Mouse (Mus musculus) thymus, adult 2 months (tissue): ENCODE measurements at regions not wholly inside any gene's neighbourhood (a gene's known extent, or its start where the extent isn't known, plus 50 kb on each side); places are given as distances from the start of the nearest gene placed in this dataset.

Experiments used
- CTCF ChIP-seq: fragments of 200-500 bp; IDR thresholded peaks from 2 replicates; pipeline ENCODE4 v1.5.1; 2012; ENCODE audit warnings: mild to moderate bottlenecking, control low read depth, low read length, moderate library complexity, borderline replicate concordance; ENCODE audit not compliant: control insufficient read depth, poor library complexity, insufficient read depth; ENCODE audit errors: extremely low read depth
- POLR2A ChIP-seq: fragments of 200-500 bp; IDR thresholded peaks from 2 replicates; pipeline ENCODE4 v1.6.1; 2012; ENCODE audit warnings: mild to moderate bottlenecking, low read length, control low read depth, moderate library complexity; ENCODE audit not compliant: control insufficient read depth, poor library complexity, insufficient read depth; ENCODE audit errors: extremely low read depth

DNA sequence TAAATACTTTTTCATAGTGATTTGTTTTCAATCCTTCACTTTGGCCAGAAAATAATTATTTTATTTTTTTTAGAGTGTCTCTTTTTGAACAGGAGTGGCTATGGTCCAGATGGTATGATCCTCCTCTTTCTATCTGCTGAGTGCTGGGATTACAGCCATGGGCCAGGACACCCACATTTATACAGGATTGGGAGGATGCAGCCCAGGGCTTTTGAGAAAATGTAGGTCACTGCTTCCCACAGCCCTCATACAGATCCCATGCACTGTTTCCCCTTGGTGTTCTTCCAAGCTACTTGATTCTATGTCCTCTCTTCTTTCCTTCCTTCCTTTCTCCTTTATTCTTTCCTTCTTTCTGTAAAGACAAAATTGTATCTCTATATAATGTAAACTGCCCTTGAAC, 70.5 kb upstream of the Alkbh8 start:
- TF ChIP-seq CTCF (no peak), POLR2A (no peak)
